Mouse (Mus musculus) thymus, adult 2 months (tissue): ENCODE measurements at regions not wholly inside any gene's neighbourhood (a gene's known extent, or its start where the extent isn't known, plus 50 kb on each side); places are given as distances from the start of the nearest gene placed in this dataset.

Experiments
- CTCF ChIP-seq: fragments of 200-500 bp; IDR thresholded peaks from 2 replicates; pipeline ENCODE4 v1.5.1; 2012; ENCODE audit warnings: mild to moderate bottlenecking, control low read depth, low read length, moderate library complexity, borderline replicate concordance; ENCODE audit not compliant: control insufficient read depth, poor library complexity, insufficient read depth; ENCODE audit errors: extremely low read depth
- POLR2A ChIP-seq: fragments of 200-500 bp; IDR thresholded peaks from 2 replicates; pipeline ENCODE4 v1.6.1; 2012; ENCODE audit warnings: mild to moderate bottlenecking, low read length, control low read depth, moderate library complexity; ENCODE audit not compliant: control insufficient read depth, poor library complexity, insufficient read depth; ENCODE audit errors: extremely low read depth

- TF ChIP-seq CTCF (no peak), POLR2A (no peak)
Measured at GRCm38 (mm10) chr19:14090106-14090505, 176.8 kb downstream of the Olfr1505 start.
